Mouse (Mus musculus) cerebellum, postnatal 25 days (tissue): ENCODE data around the gene Rps7.

Experiments
- DNase-seq, 2 experiments: peaks; one replicate each; pipeline ENCODE4 v3.0.0; 2021; ENCODE audit warnings: mixed read lengths in 2 of 2

The Rps7 gene

DNA sequence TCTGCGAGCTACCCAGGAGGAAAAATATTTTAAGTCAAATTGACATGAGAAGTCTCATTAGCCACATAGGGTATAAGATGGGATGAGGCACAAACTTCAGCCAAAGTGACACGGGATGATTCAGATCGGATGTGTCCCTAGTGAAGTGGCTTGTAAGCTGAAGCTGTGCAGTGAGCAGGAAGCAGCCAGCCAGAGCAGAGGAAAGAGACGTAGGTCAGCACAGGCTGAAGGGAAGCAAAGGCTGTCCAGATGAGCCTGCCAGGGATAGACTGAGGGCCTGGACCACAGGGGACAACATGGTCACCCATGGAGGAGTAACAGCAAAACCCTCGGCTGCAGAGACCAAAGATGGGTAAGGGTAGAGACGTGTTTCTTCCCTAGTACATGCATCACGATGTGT, 21.4 kb downstream of the Rps7 start:
- no peak for DNase-seq

DNA sequence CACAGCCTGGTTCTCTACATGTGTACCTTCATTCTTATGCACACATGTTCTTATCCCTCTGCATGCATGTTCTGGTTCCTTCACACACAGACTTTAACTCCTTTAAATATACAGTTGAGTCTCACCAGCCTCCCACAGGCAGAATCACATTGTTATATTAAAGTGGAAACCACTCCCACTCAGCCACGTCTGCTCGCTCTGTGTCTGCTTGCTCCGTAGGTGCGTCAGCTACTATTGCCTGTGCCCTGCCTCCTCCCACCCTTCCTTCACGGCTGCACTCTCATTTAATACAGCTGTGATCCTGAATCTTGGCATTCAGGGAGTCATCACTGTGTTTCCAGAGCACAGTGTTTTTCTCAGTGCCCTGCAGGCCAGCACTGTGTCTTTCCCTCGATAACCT, 23.4 kb downstream of the Rps7 start:
- no peak for DNase-seq

DNA sequence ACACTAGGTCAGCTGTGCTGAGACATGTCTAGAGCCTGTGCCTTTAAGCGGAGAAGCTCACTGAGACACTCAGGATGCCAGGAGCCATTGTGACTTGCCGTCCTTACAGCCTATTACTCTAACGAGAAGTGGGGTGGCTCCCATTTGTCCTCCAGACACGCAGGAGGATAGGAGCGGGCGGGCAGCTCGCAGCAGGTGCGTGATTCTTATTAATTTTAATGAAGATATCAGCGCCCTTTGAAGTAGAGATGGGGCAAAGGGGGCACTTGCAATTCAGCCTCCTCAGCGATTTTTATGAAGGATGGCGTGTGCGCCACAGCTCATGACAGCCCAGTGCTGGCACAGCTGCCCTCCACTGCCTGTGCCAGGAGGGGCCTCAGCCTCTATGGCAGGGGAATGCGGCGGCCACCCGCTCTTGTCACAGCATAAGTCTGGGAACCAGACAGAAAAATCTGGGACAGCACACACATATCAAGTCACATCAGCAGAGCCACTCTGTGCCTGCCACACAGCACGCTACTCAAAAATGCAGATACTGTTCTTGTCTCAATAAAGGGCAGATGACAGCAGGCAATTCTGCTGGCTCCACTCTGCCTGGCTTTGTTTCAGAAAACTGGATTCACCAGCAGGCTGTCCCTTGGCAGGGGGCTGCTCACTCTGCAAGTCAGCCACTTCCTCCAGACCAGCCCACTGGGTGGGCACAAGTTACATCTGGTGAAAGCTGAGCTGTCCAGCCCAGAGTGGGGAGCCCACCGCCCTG, 28.0 kb downstream of the Rps7 start:
- peak; percentile 55 for DNase-seq

DNA sequence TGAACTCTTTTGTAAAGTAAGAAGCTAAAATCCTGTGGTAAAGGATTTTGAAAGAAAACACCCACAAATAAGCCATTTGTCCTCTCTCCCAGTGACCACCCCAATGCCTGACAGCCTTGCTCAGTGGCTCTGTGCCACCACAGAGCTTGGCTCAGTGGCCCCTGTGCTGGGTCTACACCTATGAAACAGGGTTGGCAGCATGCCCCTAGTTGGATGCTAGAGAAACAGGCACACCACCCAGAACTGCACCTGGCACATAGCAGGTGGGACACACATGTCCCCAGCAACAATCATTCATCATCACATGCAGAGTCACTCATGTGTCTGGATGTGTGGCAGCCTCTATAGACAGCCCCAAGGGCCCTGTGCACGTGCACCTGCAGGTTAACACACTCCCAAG, 32.3 kb downstream of the Rps7 start:
- DNase-seq = peak; percentile 30 to 58

DNA sequence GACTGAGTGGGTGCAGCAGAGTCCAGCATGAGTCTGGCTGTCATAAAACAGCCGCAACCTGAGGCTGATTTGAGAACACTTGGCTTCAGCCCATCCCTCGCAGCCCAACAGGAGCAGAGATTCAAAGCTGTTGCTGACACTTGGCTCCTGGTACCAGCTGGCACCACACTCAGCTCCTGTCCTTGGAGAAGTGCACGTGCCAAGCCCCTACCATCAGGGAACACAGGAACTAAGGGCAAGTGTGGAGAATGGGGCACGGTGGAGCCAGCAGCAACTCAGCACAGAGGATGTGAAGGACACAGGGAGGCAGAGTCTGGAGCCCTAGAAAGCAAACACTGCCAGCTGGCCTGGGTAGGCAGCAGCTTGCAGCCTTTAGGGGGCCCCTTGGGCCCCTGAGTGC, 33.5 kb downstream of the Rps7 start:
- peak; percentile 76 to 82 for DNase-seq

- DNase-seq = no peak
These were observed 37.2 kb downstream of the Rps7 start for GRCm38 (mm10) chr12:28598526-28598991.

GRCm38 (mm10) chr12:28598110-28598509, 37.6 kb downstream of the Rps7 start:
- DNase-seq = no peak

- DNase-seq = no peak
These were observed 38.1 kb downstream of the Rps7 start for GRCm38 (mm10) chr12:28597699-28598098.

- DNase-seq = no peak
These were observed 38.9 kb downstream of the Rps7 start for GRCm38 (mm10) chr12:28596851-28597250.

DNA sequence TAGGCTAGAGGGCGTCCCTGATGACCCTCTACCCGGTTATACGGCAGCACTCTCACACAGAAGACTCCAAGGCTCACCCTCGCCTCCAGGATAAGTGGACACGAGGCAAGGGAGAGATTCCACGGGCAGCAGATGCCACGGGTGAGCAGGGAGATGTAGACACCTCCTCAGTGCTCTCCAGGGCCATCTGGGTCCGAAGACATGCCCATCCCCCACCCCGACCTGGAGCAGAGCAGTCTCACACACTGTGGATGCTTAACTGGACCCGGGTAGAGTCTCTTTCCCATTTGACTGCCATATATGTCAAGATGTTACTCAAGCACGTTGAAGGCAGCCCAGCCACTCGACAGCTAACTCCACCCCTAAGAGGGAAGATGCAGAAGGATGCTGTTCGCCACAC, 45.3 kb downstream of the Rps7 start:
- DNase-seq = peak in 1 of 2 experiments; percentile 46

GRCm38 (mm10) chr12:28589090-28589868, 46.5 kb downstream of the Rps7 start:
- peak; percentile 91 to 93 for DNase-seq

GRCm38 (mm10) chr12:28587949-28588348, 47.8 kb downstream of the Rps7 start:
- DNase-seq = no peak

DNA sequence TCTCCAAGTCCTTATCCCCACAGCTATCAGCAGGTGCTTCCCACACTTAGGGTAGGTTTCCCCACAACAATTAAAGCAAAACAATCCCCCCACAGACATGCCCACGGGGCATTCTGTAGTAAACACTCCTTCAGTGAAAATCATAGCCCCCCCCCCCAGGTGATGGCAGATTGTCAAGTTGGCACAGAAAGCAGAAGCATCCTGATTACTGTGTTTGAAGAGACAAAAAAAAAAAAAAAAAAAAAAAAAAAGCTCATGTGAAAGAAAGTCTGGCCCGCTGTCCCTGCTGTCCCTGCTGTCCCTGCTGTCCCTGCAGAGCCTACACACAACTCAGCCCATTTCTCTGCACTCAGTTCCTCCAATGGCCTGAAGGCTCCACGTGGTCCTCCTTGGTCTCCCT, 51.7 kb downstream of the Rps7 start:
- no peak for DNase-seq

GRCm38 (mm10) chr12:28582423-28582822, 53.3 kb downstream of the Rps7 start, which contains the start of gene Allc:
Gene Allc (minus strand): TSS chr12:28582523.
- DNase-seq = no peak
